Mouse (Mus musculus) layer of hippocampus, postnatal 14 days (tissue): ENCODE measurements at regions not wholly inside any gene's neighbourhood (a gene's known extent, or its start where the extent isn't known, plus 50 kb on each side); places are given as distances from the start of the nearest gene placed in this dataset.

Source experiments
- DNase-seq, 2 experiments: peaks; one replicate each; pipeline ENCODE4 v3.0.0; 2021 to 2022; ENCODE audit warnings: low spot score in 2 of 2, mixed read lengths in 1 of 2

DNA sequence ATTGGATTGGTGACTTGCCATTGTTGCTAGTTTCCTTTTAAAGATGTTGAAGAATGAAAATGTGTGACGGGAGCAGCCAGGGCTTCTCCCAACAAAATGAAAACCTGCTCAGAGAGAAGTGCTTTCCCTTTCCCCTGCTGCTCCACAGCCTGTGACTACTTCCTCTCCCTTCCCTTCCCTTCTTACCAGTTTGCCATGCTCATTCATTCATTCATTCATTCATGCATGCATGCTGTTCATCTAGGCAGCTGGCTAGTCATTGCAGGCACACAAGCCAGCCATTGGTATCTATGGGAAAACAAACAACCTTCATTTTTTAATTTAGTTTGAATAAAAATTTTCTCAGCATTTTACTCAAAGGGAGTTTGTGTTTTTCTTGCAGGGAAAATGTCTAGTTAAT is 116.3 kb downstream of the Zfp706 start:
- DNase-seq = no peak

DNA sequence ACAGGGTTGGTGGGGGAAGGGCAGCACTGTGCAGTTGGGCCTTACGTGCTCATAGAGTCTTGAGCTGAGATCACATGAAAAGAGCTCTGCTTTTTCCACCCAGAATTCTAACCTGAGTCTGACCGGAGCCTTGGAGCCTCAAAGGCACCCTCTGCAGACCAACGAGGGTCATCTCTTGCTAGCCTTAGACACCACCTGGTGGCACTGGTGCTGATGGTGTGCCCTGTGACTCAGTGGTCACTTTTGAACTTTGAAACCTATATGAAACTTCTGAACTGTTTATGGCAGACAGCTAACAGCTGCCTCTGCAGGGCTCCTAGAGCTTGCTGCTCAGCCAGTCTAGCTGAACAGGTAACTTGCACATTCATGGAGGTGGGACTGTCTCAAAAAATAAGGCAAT is 118.5 kb downstream of the Zfp706 start:
- DNase-seq = no peak

DNA sequence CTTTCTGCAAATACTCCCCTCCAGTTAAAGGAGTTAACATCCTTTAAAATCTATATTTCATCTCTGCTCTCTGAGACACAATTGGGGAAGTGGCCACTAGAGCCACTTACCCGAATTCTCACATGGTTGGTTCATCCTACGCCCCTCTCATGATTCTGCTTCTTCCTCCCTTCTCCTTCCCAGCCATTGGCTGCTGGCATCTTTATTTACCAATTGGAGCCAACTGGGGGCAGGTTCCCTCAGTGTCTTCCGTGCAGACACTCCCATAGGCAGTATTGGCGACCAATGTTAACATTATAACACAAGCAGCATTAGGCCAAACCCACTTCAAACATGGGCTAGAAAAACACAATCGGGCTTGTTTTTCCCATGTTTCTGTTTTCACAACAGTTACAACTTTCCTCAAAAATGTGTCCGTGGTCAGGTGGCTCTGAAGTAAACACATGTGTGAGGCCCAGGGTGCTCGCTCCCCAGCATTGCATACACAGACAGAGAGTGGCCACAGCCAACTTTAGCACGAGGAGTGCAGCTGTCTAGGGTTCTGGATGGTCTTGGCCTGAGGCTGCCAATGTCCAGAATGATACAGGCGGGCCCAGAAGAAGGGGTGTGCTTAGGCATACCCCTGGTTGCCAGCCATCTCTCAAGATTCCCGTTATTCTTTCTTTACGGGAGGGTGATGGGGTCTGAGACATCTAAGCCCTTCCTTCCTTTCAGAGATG is 119.1 kb downstream of the Zfp706 start:
- no peak for DNase-seq

DNA sequence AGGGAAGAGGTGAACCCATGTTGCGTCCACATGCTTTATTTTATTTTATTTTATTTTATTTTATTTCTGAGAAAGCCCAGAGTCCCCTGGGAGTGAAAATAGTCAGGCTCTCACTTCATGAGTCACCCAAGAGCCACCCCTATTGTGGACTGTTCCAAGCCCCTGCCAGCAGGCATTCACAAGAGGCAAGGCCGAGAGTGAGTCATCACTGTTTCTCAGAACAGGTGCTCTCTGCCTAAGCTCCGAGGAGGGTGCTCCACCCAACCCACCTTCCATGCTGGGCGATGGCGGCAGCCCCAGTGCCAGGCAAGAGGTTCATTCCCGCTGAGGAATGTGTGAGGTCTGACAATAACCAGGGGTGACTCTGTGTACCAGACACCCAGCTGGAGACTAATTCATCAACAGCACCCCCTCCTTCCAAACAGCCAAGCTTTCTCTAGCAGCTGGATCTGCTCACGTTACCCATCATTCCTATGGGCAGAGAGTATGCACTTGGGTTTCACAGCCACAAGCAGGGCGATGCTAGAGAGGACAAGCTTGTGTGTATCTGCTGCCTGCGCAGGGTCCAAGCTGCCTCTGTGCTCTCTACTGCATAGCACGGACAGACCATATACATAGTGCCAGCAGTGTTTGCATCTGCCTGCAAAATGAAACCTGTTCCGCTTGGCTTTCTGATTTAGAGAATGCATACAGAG is 122.8 kb downstream of the Zfp706 start:
- DNase-seq = no peak

DNA sequence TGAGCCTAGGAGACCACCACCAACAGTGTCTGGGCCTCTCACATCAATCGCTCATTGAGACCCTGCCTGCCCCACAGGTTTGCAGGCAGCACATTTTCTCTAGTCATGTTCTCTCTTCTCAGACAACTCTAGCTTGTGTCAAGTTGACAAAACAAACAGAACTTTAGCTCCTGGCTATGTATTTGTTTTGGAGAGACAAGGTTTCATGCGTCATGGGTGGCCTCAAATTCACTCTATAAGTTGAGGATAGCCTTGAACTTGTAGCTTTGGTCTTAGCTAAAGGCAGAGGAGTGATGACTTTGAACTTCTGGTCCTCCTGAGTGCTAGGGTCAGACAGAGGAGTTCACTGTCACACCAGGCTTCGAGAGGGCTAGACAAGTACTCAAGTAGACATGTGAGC is 123.5 kb downstream of the Zfp706 start:
- no peak for DNase-seq

DNA sequence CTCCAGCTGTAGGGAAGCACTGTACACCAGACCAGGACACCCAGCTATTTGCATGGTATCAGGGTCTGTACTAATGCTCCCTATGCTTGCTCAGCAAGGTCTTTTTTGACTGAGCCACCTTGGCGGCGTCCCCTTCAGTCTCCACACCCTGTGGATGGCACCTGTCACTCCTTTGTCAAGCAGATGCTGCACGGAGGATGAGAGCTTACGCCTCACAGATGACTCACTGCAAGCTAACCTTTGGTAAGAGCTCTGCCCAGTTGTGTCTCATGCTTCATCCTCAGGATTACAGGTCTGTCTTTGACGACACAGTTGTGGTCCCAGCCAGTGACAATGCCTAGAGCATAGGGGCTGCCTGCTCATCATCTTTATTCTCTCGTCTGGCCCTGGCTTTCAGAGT is 124.4 kb downstream of the Zfp706 start:
- DNase-seq = no peak

DNA sequence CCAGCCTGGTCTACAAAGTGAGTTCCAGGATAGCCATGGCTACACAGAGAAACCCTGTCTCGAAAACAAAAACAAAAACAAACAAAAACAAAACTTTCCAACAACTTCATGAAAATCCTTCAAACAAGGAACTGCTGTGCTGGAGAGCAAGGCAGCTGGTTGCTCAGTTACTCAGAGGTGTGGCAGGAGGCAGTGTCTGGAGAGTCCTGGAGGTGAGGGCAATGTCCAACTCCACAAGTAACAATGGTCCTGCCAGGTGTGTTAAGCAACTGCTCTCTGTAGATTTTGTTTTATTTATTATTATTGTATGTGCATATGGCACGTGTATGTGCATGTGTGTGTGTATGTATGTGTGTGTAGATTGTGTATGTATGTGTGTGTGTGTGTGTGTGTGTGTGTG is 126.0 kb downstream of the Zfp706 start:
- no peak for DNase-seq

DNA sequence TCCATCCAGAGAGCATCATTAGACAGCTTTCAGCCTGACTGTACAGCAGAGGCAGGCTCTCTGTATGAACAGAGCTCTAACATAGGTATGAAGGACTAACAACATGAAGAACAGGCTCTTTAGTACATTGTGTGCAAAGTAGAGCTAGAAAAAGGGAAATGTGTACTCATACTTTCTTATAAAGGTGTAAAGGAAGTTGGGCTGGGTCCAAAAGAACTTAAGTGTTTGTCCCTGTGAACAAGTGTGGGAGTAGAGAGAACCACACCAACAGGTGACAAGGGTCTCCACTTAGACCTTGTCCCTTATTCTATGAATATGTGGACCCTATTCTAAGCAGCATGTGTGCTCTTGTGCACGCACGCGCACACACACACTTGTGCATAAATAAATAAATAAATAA is 127.0 kb downstream of the Zfp706 start:
- no peak for DNase-seq

DNA sequence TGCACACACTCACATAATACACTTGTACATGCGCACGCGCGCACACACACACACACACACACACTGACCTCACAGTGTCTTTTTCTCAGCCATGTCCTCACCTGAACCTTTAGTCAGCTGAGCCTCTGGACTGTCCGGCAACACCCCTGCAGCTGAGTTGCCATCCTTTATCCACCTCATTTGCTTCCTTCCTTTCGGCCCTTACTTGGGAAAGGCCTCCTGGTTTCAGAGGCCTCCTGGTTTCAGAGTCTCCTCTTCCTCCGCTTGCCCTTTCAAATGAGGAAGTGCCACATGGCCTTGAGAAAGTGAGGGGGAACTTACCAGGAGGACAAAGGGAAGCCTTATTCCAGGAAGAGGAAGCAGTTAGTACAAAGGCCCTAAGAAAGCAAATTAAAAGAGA is 128.0 kb downstream of the Zfp706 start:
- DNase-seq = no peak

DNA sequence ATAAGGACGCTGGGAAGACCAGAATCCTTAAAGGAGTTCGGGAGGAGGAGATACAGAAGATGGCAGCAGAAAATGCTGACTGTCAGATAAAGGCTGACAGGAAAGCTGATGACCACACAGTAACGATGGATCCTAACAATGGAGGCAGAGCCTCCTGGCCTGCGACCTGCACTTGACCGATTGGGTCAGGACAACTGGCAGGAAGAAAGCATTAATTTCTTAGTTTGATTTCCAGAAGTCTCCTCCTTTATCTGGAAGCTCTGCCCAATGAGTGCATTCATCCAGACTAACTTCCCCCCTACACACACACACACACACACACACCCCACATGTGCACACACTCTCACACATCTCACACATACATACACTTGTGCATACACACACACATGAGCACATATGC is 128.6 kb downstream of the Zfp706 start:
- no peak for DNase-seq

DNA sequence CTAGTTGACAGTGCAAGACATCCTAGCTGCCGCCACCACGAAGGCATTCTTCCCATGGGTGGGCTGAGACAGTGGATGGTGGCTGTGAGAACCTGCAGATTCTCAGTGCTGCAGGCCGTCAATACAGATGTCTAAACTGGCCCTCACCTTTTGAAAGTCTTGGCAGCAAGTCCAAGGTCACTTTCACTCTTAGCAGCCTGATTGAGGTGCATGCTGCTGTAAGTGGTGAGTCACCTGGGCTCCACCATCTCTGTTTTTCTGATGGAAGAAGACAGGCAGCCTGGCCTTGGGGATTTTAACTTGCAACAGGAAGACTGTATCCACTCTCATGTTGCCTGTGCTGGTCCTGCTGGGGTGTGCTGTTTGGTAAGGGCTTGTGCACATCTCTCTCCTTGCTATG is 129.3 kb downstream of the Zfp706 start:
- DNase-seq = no peak

DNA sequence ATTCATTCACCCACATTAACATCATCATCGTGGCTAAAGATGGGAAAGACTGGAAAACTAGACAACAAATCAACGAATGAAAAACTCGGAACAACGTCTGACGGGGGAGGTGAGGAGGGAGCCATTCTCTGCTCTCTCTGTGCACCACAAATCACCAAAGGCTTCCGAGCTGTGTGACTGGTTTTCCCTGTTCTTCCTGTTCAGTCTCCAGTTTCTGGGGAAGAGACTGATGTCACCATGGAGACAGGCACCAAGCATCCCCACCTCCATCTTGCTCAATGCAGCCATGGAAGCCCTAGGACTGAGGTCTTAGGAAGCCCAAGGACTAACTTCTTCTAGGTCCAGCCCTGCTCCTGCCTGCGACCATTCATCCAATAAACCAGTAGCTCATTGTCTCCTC is 130.1 kb downstream of the Zfp706 start:
- no peak for DNase-seq

DNA sequence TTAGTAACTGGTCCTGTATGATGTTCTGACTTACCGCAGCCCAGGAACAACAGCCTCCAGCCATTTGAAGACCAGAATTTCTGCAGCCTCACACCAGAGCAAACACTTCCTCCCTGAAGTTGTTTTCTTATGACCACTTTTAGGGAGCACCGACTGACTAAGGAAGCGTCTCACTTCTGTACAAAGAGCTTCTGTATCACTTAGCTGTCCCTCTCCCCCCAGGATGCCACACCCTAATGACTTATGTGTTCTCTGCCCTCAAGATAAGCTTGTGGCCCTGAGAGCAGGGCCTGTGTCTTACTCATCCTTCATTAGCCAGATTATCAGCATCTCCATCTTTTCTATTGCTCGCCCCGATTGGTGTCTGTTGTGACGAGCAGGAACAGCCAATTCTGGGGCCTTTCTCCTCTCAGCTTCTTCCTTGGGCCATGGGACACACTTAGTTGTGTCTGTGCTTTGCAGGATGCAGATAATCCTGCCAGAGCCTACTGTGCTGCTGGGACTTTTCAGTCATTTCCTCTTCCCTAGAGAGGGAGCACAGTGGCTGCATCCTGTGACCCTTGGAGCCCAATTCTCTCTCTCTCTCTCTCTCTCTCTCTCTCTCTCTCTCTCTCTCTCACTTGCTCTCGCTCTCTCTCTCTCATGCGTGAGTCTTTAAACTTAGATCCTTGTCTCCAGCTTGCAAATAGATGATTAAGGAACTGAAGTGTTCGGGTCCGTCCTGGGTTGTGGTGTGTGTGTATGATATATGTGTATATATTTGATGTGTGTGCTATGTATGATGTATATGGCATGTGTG is 131.4 kb downstream of the Zfp706 start:
- DNase-seq = no peak

DNA sequence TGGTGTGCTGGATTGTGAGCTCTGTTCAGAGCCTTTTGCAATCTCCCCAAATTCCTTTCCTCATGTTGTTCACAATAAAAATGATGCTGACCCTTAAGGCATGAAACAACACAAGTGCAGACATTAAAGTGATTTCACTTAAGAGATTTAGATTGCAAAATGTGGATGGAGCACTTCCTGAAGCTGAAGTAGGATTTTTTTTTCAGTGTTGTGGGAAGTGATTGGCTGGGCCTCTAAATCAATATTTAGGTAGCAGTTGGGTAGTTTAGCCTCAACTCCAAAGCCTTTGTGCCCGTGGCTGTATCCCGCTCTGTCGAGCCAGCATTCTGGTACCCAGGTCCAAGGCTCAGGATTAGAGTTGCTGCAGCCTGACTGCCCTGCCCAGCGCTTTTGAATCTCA is 133.0 kb downstream of the Zfp706 start:
- no peak for DNase-seq

DNA sequence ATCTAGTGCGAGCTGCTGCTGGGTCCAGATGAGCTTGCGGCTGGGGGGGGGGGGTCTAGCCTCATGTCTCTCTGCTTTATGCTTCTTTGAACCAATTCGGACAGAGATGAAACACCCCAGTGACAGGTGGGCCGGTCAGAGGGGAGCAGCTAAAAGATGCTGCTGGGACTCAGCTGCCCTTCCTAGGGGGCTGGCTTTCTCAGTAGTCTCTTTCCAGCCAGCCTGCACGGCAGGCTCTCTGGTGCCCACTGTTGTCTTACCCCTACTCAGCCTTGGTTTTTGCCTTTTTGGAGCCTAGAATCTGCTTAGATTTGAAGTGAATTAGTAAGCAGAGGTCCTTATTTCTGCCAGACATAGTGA is 133.7 kb downstream of the Zfp706 start:
- no peak for DNase-seq

DNA sequence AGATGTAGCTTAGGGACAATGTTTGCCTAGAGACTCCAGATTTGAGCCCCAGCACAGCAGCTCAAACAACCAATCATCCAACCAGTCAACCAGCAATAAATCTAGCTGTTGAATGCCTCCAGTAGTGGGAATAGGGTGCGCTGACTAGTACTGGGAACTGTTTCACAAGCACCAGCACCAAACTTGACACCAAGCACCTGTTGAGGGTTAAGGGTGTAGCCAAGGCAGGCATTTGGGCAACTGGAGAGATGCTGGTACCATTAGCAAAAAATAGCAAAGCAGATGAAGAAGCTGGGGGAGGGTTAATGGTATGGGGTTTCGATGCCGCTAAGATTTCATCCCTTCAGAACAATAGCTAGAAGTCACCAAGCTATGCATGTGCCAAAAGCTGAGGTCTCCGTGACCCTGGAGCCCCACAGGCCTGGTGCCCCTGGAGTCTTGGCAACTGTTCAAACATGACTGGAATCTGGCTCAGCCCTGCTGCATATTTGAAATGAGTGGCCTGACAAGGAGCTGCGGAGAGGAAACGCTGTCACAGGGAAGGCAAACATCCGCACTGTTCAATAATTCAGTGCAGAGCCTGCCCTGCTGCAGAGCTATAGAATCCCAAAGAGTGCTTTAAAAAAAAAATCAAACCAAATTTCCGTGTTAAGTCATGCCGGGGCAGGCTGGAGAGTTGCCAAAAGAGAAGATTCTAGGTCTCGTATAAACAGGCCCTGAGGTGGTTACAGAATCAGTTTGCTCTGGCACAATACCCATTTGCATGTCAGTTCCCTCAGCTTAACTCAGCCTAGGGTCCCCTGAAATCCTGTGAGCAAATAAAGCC is 134.3 kb downstream of the Zfp706 start:
- no peak for DNase-seq

DNA sequence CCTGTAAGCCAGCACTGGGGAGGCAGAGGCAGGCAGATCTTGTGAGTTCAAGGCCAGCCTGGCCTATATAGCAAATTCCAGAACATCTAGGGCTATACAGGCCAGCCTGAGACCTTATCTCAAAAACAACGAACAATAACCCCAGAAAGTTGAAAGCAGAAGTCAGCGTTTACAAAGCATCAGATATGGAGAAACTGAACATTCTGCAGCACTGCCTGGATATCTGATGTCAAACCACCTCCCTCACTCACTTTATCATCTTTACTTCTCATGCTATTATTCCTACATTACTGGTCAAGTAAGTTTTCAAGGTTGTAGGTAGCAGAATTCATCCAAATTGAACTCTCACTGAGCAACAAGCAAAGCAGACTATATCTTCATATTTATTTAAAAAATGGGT is 135.0 kb downstream of the Zfp706 start:
- no peak for DNase-seq

DNA sequence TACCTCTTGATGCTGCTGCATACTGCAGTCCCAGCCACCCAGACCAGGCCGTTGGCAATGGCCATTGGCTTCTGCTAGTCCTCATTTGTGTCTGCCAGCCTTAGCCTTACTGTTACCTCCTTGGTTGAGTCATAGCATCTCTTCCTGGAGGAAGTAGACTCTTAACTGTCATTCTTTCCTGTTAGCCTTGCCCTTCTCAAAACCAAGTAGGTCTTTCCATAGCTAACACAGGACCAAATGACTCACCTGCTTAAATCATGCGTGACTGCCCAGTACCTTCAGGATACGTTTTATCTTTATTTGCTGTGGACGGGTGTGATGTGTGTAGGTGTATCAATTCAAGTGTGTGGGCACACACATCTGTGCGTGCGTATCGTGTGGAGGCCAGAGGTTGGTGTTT is 136.9 kb downstream of the Zfp706 start:
- DNase-seq = no peak

DNA sequence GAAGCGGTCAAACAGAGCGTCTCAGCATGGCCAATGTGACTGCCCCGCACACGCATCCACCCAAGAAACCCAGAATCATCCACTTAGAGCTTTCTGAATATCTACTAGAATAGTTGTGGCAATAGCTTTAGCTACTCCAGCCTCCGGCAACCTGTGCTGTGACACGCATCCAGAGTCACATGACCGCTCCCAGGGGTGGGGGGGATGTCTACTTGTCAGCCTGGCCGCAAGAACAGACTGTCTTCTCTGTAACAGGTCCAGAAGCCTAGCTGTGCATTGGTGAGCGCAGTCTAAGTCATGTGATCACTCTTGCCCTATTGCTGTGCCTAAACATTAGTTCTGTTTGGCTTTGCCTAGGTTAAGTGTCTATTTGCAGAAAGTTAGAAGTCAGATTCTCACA is 137.5 kb downstream of the Zfp706 start:
- DNase-seq = no peak

DNA sequence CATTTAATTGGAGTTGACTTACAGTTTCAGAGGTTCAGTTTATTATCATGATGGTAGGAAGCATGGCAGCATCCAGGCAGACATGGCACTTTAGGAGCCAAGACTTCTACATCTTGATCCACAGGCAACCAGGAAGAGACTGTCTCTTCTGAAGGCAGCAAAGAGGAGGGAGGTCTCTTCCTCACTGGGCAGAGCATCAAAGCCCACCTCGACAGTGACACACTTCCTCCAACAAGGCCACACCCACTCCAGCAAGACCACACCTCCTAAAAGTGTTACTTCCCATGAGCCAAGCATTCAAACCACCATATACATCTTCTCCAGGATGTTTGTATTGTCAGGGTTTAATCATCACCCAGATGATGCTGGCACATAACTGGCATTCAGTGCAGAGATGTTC is 141.5 kb downstream of the Zfp706 start:
- DNase-seq = no peak

DNA sequence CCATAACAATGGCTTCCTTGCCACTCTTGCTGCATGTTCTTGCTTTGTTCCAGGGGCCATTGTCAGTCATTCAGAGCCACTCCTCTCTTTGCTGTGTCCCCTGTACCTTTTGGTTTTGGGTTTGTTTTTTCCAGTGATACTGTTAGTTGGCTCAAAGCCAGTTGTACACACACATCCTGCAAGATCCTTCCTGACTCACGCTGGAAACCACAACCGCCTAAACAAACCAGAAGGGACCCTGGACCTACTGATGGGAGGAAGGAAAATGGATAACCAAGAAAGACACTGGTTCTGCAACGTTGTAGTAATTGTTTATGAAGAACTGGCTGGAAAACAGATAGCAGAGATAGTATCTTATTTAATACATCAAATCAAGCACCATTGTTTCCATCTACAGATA is 142.2 kb downstream of the Zfp706 start:
- DNase-seq = no peak

DNA sequence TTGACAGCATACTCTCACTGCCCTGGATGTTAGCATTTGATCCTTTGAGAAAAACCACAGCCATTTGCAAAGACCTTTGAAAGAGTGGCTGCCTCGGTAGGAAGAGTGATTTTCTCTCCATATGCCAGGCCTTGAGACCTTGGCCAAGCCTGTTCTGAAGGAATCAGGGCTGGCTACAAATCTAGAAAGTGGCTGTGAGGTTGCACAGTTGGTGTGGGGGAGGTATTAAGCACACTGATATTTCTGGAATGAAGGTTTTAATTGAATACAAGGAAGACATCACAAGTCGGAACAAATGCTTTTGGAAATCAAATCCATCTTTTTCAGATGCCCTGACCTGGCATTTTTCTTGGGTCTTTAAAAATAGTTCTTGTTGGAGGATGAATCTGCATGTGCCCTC is 143.5 kb downstream of the Zfp706 start:
- DNase-seq = no peak
